Mouse (Mus musculus): ENCODE results near the gene Dyrk3.

DNA sequence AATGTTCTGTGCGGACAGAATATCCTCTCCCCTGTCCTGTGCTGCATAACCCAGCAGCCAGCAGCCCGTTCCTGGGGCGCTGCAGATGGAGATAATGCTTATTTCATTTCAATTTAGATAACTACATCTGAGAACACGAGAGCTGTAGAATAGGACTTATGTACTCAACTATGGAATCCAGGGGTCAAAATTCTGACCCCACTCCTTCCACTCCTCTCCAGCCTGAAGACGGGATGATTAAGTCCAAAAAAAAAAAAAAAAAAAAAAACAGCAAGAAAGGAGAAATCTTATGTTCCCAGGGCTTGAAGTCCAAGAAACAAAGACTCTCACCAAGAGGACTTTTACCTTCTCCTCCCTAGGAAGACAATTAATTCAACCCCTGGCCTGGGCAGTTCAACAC lies 55.0 kb downstream of the Dyrk3 start:
- TF ChIP-seq CTCF (conservative IDR thresholded peaks at IDR 0.05; ENCODE audit: low read length) (no peak), NANOG (IDR thresholded peaks at IDR 0.05; ENCODE audit: borderline replicate concordance, low read length) (no peak)

All from E14TG2a.4 (cell line).